Mouse (Mus musculus): Measurements from ENCODE around the gene Yif1b.

DNA sequence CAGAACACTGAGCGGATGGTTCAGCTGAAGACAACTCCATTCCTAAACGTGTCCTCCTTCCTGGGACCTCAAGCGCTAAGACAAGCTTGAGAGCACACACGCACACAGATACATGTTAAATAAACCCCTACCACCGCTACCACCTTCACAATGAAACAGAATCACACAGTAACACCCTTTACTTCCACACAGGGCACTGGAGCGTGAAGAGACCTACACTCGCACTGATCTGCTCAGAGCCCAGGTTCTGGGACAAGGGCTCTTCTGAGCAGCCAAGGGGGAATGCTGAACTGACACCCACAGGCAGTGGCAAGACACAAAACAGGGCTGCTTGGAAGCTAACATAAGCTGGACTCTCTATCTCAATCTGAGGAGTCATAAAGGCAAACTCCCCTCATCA is 27.5 kb downstream of the Yif1b start:
- TF ChIP-seq POLR2A (IDR thresholded peaks at IDR 0.05; ENCODE audit: borderline replicate concordance, insufficient read depth, low read length) (no peak), CTCF (IDR thresholded peaks at IDR 0.05; ENCODE audit: borderline replicate concordance, insufficient read depth, low read depth, low read length) (no peak)

Measured in cerebellum, adult 2 months (tissue).